Mouse (Mus musculus) embryo, embryonic 10 days (tissue): ENCODE results near the gene Mical2.

Experiments used
- DNase-seq: peaks from one replicate; pipeline ENCODE4 v3.0.0-alpha.2; 2015; ENCODE audit warnings: low spot score

The Mical2 gene

DNA sequence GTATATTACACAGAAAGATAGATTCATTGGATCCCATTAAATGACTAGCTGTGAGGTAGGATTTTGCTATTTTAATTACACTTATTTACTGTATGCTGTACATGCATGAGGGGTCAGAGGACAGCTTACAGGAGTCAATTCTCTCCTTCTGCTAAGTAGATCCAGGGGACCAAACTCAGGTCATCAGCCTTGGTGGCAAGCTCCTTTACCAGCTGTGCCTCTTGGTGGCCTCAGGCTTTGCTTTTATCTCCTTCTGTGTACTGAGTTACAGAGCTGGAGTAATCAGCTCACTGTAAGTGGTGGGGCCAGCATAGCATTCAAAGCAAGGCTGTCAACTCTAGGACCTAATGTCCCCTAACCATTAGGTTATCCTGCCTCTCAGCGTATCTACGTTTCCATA, 229.3 kb downstream of the Mical2 start:
- no peak for DNase-seq

GRCm38 (mm10) chr7:112455566-112456110, 230.0 kb downstream of the Mical2 start:
- DNase-seq: no peak

GRCm38 (mm10) chr7:112457373-112457772, 231.7 kb downstream of the Mical2 start:
- no peak for DNase-seq

- DNase-seq: no peak
Observed at GRCm38 (mm10) chr7:112457920-112458319, 232.3 kb downstream of the Mical2 start.

DNA sequence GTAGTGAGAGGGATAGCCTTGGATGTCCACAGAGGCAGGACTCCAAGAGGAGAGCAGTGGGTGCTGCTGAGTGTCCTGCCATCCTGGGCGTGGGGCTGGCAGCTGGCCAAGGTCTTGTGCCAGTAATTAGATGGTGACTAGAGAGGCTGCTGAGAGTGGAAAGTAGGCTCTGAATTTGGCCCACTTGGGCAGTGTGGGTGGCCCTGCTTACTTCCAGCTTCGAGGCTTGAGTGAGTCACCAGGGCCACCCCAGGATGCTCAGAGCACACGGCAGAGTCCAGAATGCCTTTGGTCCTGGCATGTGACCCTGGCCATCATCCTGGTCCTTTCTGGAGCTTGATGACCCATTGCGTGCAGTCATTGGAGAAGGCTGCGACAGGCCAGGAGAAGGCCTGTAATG, 232.8 kb downstream of the Mical2 start:
- no peak for DNase-seq
